Mouse (Mus musculus) CH12.LX (cell line): ENCODE measurements around the gene Gm20388. TPM values are rescaled to one million over a fixed set of nuclear protein-coding genes. Genes with fewer than 3 reads are reported as not detected.
A peak's percentile ranks its signal among the peaks of the same experiment; 100 is the strongest.

ENCODE experiments used
- DNase-seq: peaks from one replicate; pipeline ENCODE4 v3.0.0-alpha.2; 2013; ENCODE audit errors: extremely low read depth
- H3K27ac ChIP-seq: 2 replicates; pipeline ENCODE4 v1.5.1; 2012; ENCODE audit warnings: low read depth, mild to moderate bottlenecking, control low read depth, moderate library complexity; ENCODE audit not compliant: insufficient read depth
- H3K27me3 ChIP-seq: replicated peaks from 2 replicates; pipeline ENCODE3; 2012; ENCODE audit warnings: inconsistent platforms
- H3K36me3 ChIP-seq, 2 experiments: replicated peaks in 1 of 2; 2 replicates each; pipeline versions ENCODE3 to v1.6.1; 2012; ENCODE audit warnings: inconsistent platforms in 1 of 2, low read length in 1 of 2, mild to moderate bottlenecking in 1 of 2, mixed read lengths in 1 of 2, moderate library complexity in 1 of 2; ENCODE audit not compliant: control insufficient read depth in 1 of 2, insufficient read depth in 1 of 2
- H3K4me1 ChIP-seq, 2 experiments: 2 replicates each; pipeline ENCODE4 v1.6.1; 2012; ENCODE audit warnings: inconsistent platforms in 1 of 2, moderate library complexity in 1 of 2; ENCODE audit not compliant: insufficient read depth in 2 of 2, control insufficient read depth in 1 of 2
- H3K4me2 ChIP-seq: 2 replicates; pipeline ENCODE4 v1.6.1; 2012; ENCODE audit warnings: low read depth, mild to moderate bottlenecking, control low read depth; ENCODE audit not compliant: poor library complexity, insufficient read depth, severe bottlenecking
- H3K4me3 ChIP-seq, 3 experiments: fragments of 150-350 bp in 1 of 3; sonication (generic) in 1 of 3; replicated peaks in 1 of 3; 2 replicates each; pipeline versions ENCODE3 to v1.5.1; 2011 to 2012; ENCODE audit warnings: low read depth in 2 of 3, low read length in 2 of 3, mild to moderate bottlenecking in 2 of 3, moderate library complexity in 2 of 3, control low read depth in 1 of 3, improper control_type of control experiment in 1 of 3, inconsistent platforms in 1 of 3, mixed read lengths in 1 of 3; ENCODE audit not compliant: poor library complexity in 1 of 3
- H3K79me2 ChIP-seq: replicated peaks from 2 replicates; pipeline ENCODE4 v1.6.1; 2012; ENCODE audit warnings: mild to moderate bottlenecking, moderate library complexity; ENCODE audit not compliant: control insufficient read depth, poor library complexity, insufficient read depth, severe bottlenecking; ENCODE audit errors: extremely low read depth
- H3K9ac ChIP-seq: 2 replicates; pipeline ENCODE4 v1.6.1; 2012; ENCODE audit warnings: low read depth, mild to moderate bottlenecking, control low read depth, moderate library complexity; ENCODE audit not compliant: insufficient read depth
- H3K9me3 ChIP-seq: replicated peaks from 2 replicates; pipeline ENCODE3; 2012; ENCODE audit warnings: low read length, inconsistent platforms, mixed read lengths
- BHLHE40 ChIP-seq: IDR thresholded peaks from 2 replicates; pipeline ENCODE4 v1.6.1; 2011; ENCODE audit warnings: mild to moderate bottlenecking, low read depth, low read length, improper control_type of control experiment
- CHD2 ChIP-seq: IDR thresholded peaks from 2 replicates; pipeline ENCODE4 v1.6.1; 2011; ENCODE audit warnings: low read length, improper control_type of control experiment
- GABPA ChIP-seq: IDR thresholded peaks from 2 replicates; pipeline ENCODE4 v1.6.1; 2012; ENCODE audit warnings: low read depth, low read length, improper control_type of control experiment, inconsistent platforms; ENCODE audit not compliant: insufficient replicate concordance
- KAT2A ChIP-seq: IDR thresholded peaks from 2 replicates; pipeline ENCODE4 v1.6.1; 2012; ENCODE audit warnings: low read length, improper control_type of control experiment, inconsistent platforms; ENCODE audit not compliant: insufficient replicate concordance
- MYC ChIP-seq: IDR thresholded peaks from 2 replicates; pipeline ENCODE4 v1.6.1; 2011; ENCODE audit warnings: low read depth, mild to moderate bottlenecking, improper control_type of control experiment, low read length
- NELFE ChIP-seq: IDR thresholded peaks from 2 replicates; pipeline ENCODE4 v1.6.1; 2011; ENCODE audit warnings: low read depth, low read length, improper control_type of control experiment
- PAX5 ChIP-seq: IDR thresholded peaks from 2 replicates; pipeline ENCODE4 v1.6.1; 2012; ENCODE audit warnings: low read length, inconsistent platforms, mixed read lengths
- POLR2A ChIP-seq: IDR thresholded peaks from 2 replicates; pipeline ENCODE4 v1.6.1; 2011; ENCODE audit warnings: low read depth, mild to moderate bottlenecking, improper control_type of control experiment, low read length
- POLR2AphosphoS2 ChIP-seq: IDR thresholded peaks from 2 replicates; pipeline ENCODE4 v1.6.1; 2011; ENCODE audit warnings: low read depth, low read length, improper control_type of control experiment
- RAD21 ChIP-seq: IDR thresholded peaks from 2 replicates; pipeline ENCODE4 v1.6.1; 2011; ENCODE audit warnings: low read depth, mild to moderate bottlenecking, low read length, improper control_type of control experiment, moderate library complexity
- SMC3 ChIP-seq: IDR thresholded peaks from 2 replicates; pipeline ENCODE4 v1.6.1; 2011; ENCODE audit warnings: low read depth, low read length, improper control_type of control experiment
- USF1 ChIP-seq: IDR thresholded peaks from 2 replicates; pipeline ENCODE4 v1.6.1; 2014; ENCODE audit warnings: low read depth, mild to moderate bottlenecking, inconsistent platforms, low read length, improper control_type of control experiment
- ZC3H11A ChIP-seq: IDR thresholded peaks from 2 replicates; pipeline ENCODE4 v1.6.1; 2012; ENCODE audit warnings: low read depth, mild to moderate bottlenecking, inconsistent platforms, low read length, improper control_type of control experiment
- ZKSCAN1 ChIP-seq: IDR thresholded peaks from 2 replicates; pipeline ENCODE4 v1.6.1; 2012; ENCODE audit warnings: low read depth, inconsistent platforms, low read length, improper control_type of control experiment, borderline replicate concordance
- dilution Hi-C: fragments of 300-500 bp; cut with MboI; formaldehyde crosslinking; loops from 2 replicates; pipeline ENCODE4 v1.14.3; 2020; ENCODE audit warnings: low sequenced_read_pairs; ENCODE audit not compliant: extremely low pct_unique_long_range_greater_than_20kb, extremely low pct_ligation_motif_present
- in situ Hi-C: fragments of 300-500 bp; cut with MboI; formaldehyde crosslinking; loops from 3 replicates; pipeline ENCODE4 v1.14.3; 2019; ENCODE audit warnings: low sequenced_read_pairs, low pct_ligation_motif_present, low pct_unique_long_range_greater_than_20kb, mixed read lengths
- polyA plus RNA-seq: library from polyadenylated mRNA; unstranded; fragments of >175 nt; gene quantifications from 2 replicates; pipeline ENCODE4 v1.2.1, GENCODE M21; 2012; ENCODE audit warnings: low read depth; ENCODE audit not compliant: insufficient read length
- total RNA-seq, 2 experiments: library from RNA; depleted of rRNA; stranded (reverse); fragments of 300-350 nt in 1 of 2; fragments of >200 nt in 1 of 2; gene quantifications; 2 replicates each; pipeline ENCODE4 v1.2.3; 2012 to 2014

Gene Gm20388
- total and polyA plus RNA-seq, 3 experiments, result 14.8 to 26.3 (median 22.2) TPM

- Histone ChIP-seq H3K27ac (no peak overlapping the region), H3K79me2 (no peaks in the 10 kb centered on the region), H3K36me3 (peaks cover 17 to 40% of the 10 kb centered on the region in 2 experiments), H3K4me3 (no peak overlapping the region), H3K27me3 (no peaks in the 10 kb centered on the region), H3K4me1 (peaks cover 13 to 17% of the 10 kb centered on the region in 2 experiments), H3K9ac (no peak overlapping the region), H3K9me3 (no peaks in the 10 kb centered on the region), H3K4me2 (no peak overlapping the region)
- in situ Hi-C loops (no loop called here), dilution Hi-C loops (no loop called here)
- no peak for DNase-seq
- TF ChIP-seq ZKSCAN1 (no peak), KAT2A (no peak), USF1 (no peak), SMC3 (no peak), POLR2AphosphoS2 (no peak), NELFE (no peak), BHLHE40 (no peak), POLR2A (no peak), GABPA (no peak), ZC3H11A (no peak), MYC (no peak)
These were observed 3323.1 kb downstream of the Gm20388 start for GRCm38 (mm10) chr8:123233760-123234159.

DNA sequence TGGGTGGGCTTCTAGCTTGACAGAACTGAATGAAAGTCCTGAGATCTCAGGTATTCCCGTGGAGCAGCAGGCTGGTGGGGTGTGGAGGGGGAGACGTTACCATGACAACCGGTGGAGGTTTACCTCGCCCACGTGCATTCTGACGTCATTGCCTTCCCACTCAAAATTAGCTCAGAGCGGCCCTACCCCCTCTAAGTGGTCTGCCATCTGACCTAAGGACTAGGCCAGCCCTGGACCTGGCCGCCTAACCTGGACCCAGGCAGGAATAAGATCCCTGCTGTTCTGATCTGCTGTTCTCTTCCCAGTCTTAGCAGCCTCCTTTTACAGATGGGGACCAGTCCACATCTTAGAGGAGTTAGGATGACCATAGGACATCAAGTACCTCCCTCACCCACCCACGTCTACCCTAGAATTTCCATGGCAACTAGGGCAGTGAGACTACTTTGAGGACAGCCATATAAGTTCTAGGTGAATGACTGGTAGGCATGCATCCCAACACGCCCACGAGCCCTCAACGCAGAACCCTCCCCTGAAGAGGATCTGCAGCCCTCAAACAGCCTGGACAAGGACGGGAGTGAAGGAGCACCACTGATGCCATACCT is 3324.4 kb downstream of the Gm20388 start:
- Histone ChIP-seq H3K27ac (no peak overlapping the region), H3K36me3 (peaks cover 8 to 31% of the 10 kb centered on the region in 2 experiments), H3K4me2 (peak overlapping the region; percentile 61), H3K4me1 (peaks cover 13 to 17% of the 10 kb centered on the region in 2 experiments), H3K27me3 (no peaks in the 10 kb centered on the region), H3K9me3 (no peaks in the 10 kb centered on the region)
- in situ Hi-C loops, result no loop called here
- dilution Hi-C loops, result no loop called here
- DNase-seq, result no peak
- no peak for TF ChIP-seq BHLHE40
- no peak for TF ChIP-seq CHD2
- no peak for TF ChIP-seq ZKSCAN1
- no peak for TF ChIP-seq PAX5
- no peak for TF ChIP-seq RAD21
- TF ChIP-seq, all 38 proteins: peak for 0
- no peaks in the 10 kb centered on the region for H3K79me2 ChIP-seq
- H3K9ac ChIP-seq, result no peak overlapping the region; the same call in 1 of the 2 replicates
- peak overlapping the region in 2 of 3 experiments; percentile 72 to 77 for H3K4me3 ChIP-seq
